Mouse (Mus musculus): Measurements from ENCODE around the gene Rsbn1.

DNA sequence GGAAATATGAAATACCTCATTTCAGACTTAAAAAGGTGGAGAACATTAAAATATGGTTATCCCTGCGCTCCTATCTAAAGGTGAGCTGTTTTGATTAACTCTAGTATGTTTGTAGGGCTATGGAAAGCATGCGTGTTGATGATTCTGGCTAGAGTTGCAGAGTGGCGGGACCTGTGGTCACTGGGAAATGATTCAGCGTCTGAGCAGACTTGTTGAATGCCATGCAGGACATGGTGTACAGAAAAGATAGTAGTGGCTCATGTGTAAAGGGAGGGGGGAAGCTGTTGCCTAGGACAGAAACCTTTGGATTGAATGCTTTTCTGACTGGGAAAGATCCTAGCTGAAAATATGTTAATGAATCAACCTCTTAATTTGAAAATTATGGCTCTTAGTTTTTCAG, 84.8 kb downstream of the Rsbn1 start:
- TF ChIP-seq CTCF (IDR thresholded peaks at IDR 0.05; ENCODE audit: control insufficient read depth, insufficient read depth, low read length) (no peak), POLR2A (IDR thresholded peaks at IDR 0.05; ENCODE audit: borderline replicate concordance, control insufficient read depth, low read depth, low read length) (no peak)
